Mouse (Mus musculus): ENCODE results near the gene Ms4a18.

- TF ChIP-seq CTCF (IDR thresholded peaks at IDR 0.05; ENCODE audit: low read depth, low read length) (no peak), GATA1 (IDR thresholded peaks at IDR 0.05; ENCODE audit: borderline replicate concordance, low read length) (no peak)
Measured at GRCm38 (mm10) chr19:10948416-10948815, 69.4 kb downstream of the Ms4a18 start.
